Mouse (Mus musculus) forebrain, embryonic 10.5 days (tissue): Measurements from ENCODE around the gene Car15. TPM values are rescaled to one million over a fixed set of nuclear protein-coding genes. Genes with fewer than 3 reads are reported as not detected.
A peak's percentile ranks its signal among the peaks of the same experiment; 100 is the strongest.

Experiments
- DNase-seq: peaks from one replicate; pipeline ENCODE4 v3.0.0-alpha.2; 2017; ENCODE audit warnings: low spot score; ENCODE audit errors: extremely low spot score
- H3K27ac ChIP-seq: fragments of 300-500 bp; sonication (generic); 2 replicates; pipeline ENCODE4 v1.5.1; 2016; ENCODE audit warnings: mild to moderate bottlenecking
- H3K27me3 ChIP-seq: fragments of 300-500 bp; sonication (generic); 2 replicates; pipeline ENCODE4 v1.6.1; 2016; ENCODE audit warnings: mild to moderate bottlenecking; ENCODE audit not compliant: poor library complexity, severe bottlenecking
- H3K36me3 ChIP-seq: fragments of 300-500 bp; sonication (generic); replicated peaks from 2 replicates; pipeline ENCODE4 v1.6.1; 2016; ENCODE audit warnings: mild to moderate bottlenecking, moderate library complexity
- H3K4me1 ChIP-seq: fragments of 300-500 bp; sonication (generic); 2 replicates; pipeline ENCODE4 v1.6.1; 2016
- H3K4me3 ChIP-seq: fragments of 300-500 bp; sonication (generic); 2 replicates; pipeline ENCODE4 v1.5.1; 2016; ENCODE audit warnings: mild to moderate bottlenecking, moderate library complexity
- H3K9me3 ChIP-seq: fragments of 300-500 bp; sonication (generic); 2 replicates; pipeline ENCODE4 v1.6.1; 2016; ENCODE audit warnings: mild to moderate bottlenecking, moderate library complexity
- WGBS: fragments of 180-500 bp; shearing (Covaris S2); methylation state at CpG from one replicate; pipeline ENCODE4 v1.1.7; 2016; 5-methylcytosine and 5-hydroxymethylcytosine counted together
- polyA plus RNA-seq: library from polyadenylated mRNA; unstranded; fragments of >200 nt; fragmentation: Nextera tagmentation; extraction: Ambion mirVana; gene quantifications from 2 replicates; pipeline ENCODE4 v1.2.1, GENCODE M21; 2016

Car15 gene
- polyA plus RNA-seq, 1 experiment from 2014 or later = 2.7 TPM

DNA sequence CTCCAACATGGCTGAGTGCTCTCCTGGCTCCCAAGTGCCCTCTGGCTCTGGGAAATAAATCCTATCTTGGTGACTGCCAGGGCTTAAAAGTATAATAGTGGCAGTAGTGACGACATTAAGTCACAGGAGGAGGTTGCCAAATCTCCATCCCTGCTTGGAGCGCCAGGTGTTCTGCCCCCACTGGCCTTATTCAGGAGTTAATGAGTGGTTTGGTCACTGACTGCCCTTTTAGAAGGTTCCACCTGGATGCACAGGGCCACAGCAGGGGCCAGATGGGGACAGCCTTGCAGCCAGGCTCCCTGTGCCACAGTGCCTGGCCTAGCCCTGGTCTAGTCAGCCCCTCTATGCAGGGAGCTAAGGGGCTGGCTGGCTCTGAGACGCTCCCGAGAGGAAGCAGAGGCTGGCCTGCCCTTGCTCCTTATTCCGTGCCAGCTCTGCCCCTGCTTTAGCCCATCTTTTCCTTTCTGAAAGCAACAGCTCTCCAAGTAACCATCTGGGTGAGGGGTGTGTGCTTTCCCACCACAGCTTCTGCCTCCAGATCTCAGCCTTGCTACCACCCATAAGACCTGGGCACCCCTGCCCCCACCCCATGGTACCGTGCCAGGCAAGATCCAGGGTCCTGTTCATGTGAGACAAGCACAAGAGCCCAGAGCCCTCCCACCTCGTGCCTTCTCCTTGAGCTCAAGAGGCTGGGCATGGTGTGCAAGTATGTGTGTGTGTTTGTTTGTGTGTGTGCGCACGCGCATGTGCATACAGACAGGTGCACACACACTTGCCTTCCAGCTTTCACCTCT is 7.6 kb downstream of the Car15 start:
- Histone ChIP-seq H3K9me3 (no peaks in the 10 kb centered on the region), H3K4me3 (no peak overlapping the region), H3K36me3 (no peaks in the 10 kb centered on the region), H3K27me3 (peaks cover 91% of the 10 kb centered on the region), H3K4me1 (peaks cover 35% of the 10 kb centered on the region), H3K27ac (no peak overlapping the region)
- no peak for DNase-seq
- 52% methylated on average over 10 of the region's 10 CpGs for WGBS

DNA sequence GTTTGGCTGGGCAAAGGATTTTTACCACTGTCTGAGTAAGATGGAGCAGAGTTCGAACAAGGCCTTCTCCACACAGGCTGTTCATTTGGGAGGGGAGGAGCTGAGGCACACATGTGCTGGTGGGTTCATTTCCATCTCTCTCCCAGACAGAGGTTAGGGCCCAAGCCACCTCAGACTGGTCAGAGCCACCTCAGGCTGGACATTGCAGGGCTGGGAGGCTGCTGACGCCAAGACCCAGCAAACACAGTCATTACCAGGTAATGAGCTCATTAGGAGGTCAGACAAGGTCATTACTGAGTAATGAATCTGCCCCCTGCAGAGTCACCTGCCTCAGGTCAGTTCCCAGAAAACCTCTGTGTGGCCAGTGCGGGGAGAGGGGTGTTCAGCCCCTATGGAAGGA is 9.3 kb downstream of the Car15 start:
- H3K4me1 ChIP-seq = peaks cover 28% of the 10 kb centered on the region
- peaks cover 74% of the 10 kb centered on the region for H3K27me3 ChIP-seq
- no peak overlapping the region for H3K4me3 ChIP-seq
- DNase-seq = no peak
- no peaks in the 10 kb centered on the region for H3K9me3 ChIP-seq
- H3K36me3 ChIP-seq = no peaks in the 10 kb centered on the region
- H3K27ac ChIP-seq = no peak overlapping the region
- 61% methylated on average over 3 of the region's 3 CpGs for WGBS

DNA sequence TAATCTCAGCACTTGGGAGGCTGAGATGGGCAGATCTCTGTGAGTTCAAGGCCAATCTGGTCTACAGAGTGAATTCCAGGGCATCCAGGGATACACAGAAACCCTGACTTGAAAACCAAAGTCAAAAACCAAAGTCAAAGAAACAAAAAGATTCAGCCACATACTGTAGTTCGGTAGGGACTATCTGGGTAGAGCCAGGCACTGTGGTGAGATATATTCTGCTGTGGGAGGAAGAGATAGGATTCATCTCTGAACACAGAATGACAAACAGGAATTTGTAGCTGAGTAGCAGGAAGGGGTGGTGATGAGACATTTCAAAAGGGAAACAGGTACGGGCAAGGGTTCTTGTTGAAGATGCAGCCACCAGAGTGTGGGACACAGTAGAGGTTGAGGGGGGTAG is 9.9 kb downstream of the Car15 start:
- DNase-seq = no peak
- H3K36me3 ChIP-seq = no peaks in the 10 kb centered on the region
- H3K4me3 ChIP-seq = no peak overlapping the region
- 91% methylated on average over 2 of the region's 2 CpGs for WGBS
- H3K4me1 ChIP-seq = peaks cover 21% of the 10 kb centered on the region
- H3K9me3 ChIP-seq = no peaks in the 10 kb centered on the region
- no peak overlapping the region for H3K27ac ChIP-seq
- H3K27me3 ChIP-seq = peaks cover 68% of the 10 kb centered on the region

DNA sequence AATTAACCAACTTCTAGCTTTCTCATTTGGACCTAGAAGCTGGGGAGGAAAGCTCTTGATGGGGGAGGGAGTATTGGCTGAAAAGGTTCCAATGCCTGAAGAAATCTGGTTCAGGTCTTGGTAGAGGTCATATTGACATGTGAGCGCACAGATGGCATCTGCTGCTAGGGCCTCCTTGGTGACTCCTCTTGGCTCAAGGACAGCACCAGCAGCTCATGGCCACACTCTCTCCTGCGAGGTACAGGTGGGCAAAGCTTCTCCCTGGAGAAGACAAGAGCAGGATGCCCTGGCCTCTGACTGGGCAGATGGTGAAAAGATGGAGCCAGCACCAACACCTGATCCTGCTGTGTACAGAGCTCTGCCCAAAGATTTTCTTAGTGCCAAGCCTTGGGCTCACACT is 11.7 kb downstream of the Car15 start:
- WGBS = 83% methylated on average over 2 of the region's 2 CpGs
- Histone ChIP-seq H3K4me3 (no peak overlapping the region), H3K9me3 (no peaks in the 10 kb centered on the region), H3K27ac (no peak overlapping the region), H3K27me3 (peaks cover 50% of the 10 kb centered on the region), H3K4me1 (peaks cover 10% of the 10 kb centered on the region), H3K36me3 (no peaks in the 10 kb centered on the region)
- DNase-seq = no peak

DNA sequence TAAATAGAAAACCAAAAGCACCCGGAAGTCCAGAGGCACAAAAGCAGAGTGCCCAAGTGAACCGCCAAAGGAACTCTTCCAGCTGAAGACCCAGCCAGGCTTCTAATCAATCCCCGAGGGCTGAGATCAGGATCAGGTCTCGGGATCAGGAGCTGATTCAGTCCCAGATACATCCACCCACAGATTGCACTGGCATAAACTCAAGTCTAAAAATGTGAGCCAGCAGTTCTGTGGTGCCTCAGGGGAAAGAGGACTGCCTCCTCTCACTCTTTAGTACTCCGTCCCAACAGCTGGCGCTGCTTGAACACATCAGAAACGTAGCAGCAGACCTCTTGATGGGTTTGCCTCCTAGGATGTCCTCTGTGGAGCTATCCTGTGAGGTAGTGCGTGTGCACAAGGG is 21.6 kb downstream of the Car15 start:
- WGBS = 79% methylated on average over 8 of the region's 8 CpGs
- H3K27me3 ChIP-seq = peaks cover 64% of the 10 kb centered on the region

DNA sequence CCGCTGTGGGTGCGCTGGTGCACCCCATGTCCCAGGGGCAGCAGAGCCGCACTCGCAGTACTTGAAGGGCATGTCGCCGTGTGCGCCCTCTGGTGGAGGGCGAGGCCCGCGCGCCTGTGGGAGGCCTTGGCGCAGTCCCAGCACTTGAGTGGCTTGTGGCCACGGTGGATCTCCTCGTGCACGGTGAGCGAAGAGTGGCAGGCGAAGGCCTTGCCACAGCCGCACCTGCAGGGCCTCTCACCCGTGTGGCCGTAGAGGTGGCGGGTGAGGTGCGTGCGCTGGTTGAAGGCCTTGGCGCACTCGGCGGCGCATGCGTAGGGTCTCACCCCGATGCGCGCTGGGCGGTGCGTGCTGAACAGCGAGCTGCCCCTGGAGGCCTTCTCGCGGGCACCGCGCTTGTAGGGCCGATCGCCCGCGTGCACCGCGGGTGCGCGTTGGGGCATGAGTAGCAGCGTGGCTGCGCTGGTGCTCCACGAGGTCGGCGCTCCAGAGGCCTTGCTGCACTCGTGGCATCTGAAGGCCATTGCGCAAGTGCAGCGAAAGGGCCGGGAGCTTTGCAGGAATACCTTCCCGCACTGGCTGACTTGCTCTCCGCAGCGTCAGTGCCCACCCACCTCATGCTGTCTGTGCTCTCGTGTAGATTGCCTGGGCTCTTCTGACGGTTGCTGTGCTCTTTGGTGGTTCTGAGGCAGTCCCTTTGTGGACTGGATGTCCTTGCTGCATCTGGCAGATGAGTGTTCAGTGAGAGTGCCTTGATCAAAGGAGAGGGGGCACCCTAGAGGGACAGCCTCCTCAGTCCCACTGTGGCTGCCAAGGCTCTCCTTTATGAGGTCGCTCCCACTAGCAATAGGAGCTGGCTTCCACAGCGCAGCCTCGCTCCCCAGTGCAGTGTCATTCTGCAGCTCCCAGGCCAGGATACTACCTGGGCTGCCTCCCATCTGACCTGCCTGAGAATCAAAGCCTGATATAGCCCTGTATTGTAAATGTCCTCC is 22.5 kb downstream of the Car15 start:
- 1% methylated on average over 63 of the region's 63 CpGs for WGBS
- peak overlapping the region; percentile 88 for H3K27ac ChIP-seq

More for the DNA sequence above, 21.6 kb downstream of the Car15 start:
- Histone ChIP-seq H3K27ac (no peak overlapping the region), H3K9me3 (no peaks in the 10 kb centered on the region), H3K4me3 (no peak overlapping the region), H3K4me1 (peaks cover 14% of the 10 kb centered on the region), H3K36me3 (no peaks in the 10 kb centered on the region)
- DNase-seq = no peak

DNA sequence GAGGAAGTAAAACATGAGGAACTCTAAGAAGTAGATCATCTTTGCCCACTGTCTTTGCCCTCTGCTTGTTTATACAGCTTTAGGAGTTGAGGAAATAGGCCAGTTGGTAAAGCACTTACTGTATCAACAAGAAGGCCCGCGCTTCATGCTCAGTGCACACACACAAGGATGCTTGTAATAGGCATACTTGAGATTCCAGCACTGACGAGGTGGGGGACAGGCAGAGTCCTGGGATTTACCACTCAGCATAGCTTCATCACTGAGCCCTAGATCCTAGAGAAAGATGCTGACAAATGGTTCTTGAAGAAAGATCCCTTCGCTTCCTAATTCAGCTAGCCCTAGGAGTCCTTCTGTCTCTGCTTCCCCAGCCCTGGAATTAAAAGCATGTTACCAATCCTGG is 25.0 kb downstream of the Car15 start:
- no peaks in the 10 kb centered on the region for H3K9me3 ChIP-seq
- no peak overlapping the region for H3K4me3 ChIP-seq
- WGBS = 62% methylated on average over 4 of the region's 4 CpGs
- no peaks in the 10 kb centered on the region for H3K36me3 ChIP-seq
- no peak overlapping the region for H3K27ac ChIP-seq
- H3K4me1 ChIP-seq = peaks cover 33% of the 10 kb centered on the region
- DNase-seq = no peak
- H3K27me3 ChIP-seq = peaks cover 89% of the 10 kb centered on the region

More for the DNA sequence above, 22.5 kb downstream of the Car15 start:
- Histone ChIP-seq H3K4me1 (peaks cover 14% of the 10 kb centered on the region), H3K4me3 (peak overlapping the region; percentile 67), H3K36me3 (no peaks in the 10 kb centered on the region), H3K27me3 (peaks cover 68% of the 10 kb centered on the region), H3K9me3 (no peaks in the 10 kb centered on the region)
- peak; percentile 80 for DNase-seq

DNA sequence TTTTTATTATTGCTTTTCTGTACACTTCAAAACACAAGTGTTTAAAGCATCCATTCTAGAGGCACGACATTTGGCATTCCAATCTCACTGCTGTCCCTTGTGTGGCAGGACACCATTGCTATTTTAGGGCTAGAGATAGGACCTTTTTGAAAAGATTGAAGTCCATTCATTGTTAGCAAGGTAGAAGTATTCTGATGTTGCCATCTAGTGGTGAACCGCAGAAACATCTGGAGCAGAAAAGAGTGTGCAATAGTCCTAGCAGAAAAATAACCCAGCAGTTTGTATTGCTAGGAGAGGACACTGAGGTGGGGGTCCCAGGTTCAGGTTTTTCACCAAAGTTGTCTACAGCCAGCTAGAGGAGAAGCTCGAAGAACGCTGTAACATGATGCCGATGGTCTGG is 26.0 kb downstream of the Car15 start:
- H3K27me3 ChIP-seq = peaks cover 94% of the 10 kb centered on the region
- H3K9me3 ChIP-seq = no peaks in the 10 kb centered on the region
- 9% methylated on average over 5 of the region's 5 CpGs for WGBS
- DNase-seq = peak; percentile 30
- no peaks in the 10 kb centered on the region for H3K36me3 ChIP-seq
- H3K4me1 ChIP-seq = peaks cover 43% of the 10 kb centered on the region
- no peak overlapping the region for H3K27ac ChIP-seq
- no peak overlapping the region for H3K4me3 ChIP-seq

DNA sequence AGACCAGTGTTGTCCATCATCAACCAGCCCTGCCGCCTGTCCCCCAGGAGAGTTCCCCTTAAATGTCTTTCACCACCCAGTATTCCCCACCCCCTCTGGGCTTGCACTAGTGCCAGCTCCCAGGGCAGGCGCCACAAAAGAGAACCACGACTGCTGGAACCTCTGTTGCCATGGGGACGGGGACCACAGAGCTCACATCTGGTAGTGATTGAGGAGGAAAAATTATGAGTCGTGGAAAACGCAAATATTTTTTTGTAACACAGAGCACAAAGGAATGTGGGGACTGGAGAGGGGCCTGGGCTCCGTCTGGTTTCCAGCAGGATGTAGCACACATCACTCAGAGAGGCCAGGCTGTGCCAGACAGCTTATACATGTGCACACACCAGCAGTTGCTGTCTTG is 28.5 kb downstream of the Car15 start:
- 29% methylated on average over 7 of the region's 7 CpGs for WGBS
- Histone ChIP-seq H3K9me3 (no peaks in the 10 kb centered on the region), H3K4me1 (peaks cover 48% of the 10 kb centered on the region), H3K27me3 (peaks cover 94% of the 10 kb centered on the region), H3K36me3 (no peaks in the 10 kb centered on the region), H3K27ac (peak overlapping the region; percentile 64), H3K4me3 (no peak overlapping the region)
- DNase-seq = peak; percentile 44

DNA sequence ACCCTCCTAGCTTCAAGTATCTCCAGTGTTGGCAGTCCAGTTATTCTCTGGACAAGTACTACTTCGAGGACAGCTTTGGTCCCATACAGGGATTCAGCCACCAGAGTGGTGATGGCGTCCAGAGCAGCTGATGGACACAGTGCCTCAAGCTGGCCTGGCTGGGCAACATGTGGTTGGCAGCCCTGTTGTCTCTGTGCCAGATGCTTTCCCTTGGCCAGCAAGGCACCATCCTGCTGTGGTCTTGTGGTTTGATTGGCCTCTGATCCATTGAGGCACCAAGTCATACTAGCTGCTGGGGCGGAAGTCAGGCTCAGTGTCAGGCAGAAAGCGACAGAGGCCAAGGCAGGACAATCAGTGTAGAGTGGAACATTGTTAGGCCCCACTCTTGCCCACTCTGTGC is 29.0 kb downstream of the Car15 start:
- H3K4me1 ChIP-seq = peaks cover 54% of the 10 kb centered on the region
- H3K27ac ChIP-seq = peak overlapping the region; percentile 64
- no peak for DNase-seq
- peaks cover 94% of the 10 kb centered on the region for H3K27me3 ChIP-seq
- no peak overlapping the region for H3K4me3 ChIP-seq
- no peaks in the 10 kb centered on the region for H3K36me3 ChIP-seq
- 85% methylated on average over 4 of the region's 4 CpGs for WGBS
- no peaks in the 10 kb centered on the region for H3K9me3 ChIP-seq

DNA sequence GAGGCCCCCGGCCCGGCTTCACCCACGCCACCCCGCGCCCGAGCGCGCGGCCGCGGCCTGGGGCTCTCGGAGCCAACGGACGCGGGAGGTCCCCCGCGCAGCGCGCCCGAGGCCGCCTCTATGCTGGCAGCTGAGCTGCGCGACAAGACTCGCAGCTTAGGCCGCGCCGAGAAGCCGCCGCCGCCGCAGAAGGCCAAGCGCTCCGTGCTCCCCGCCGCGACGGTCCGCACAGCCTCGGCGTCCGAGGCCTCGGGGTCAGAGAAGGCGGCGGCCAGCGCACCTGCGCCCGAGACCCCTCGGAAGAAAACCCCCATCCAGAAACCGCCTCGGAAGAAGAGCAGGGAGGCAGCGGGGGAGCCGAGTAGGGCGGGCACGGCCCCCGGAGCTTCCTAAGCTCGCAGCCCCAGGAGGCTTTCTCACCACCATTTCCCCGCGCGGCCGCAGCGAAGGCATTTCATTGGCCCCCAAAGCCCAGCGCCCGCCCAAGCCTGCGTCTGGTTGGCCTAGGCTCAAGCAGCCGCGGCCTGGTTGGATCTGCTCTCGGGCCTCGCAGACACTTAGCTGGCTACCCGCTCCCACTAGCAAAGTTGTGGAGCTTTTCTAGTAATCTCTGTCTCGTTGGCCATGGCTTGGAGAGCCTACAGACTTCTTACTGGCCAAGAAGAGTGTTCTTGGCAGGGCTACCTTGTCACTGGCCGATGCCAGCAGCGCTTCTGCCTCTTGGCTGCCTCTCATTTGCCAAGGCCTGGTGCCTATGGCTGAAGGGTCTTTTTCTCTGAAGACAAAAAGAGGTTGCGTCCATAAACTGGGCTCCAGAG is 30.8 kb downstream of the Car15 start:
- H3K27me3 ChIP-seq = peaks cover 94% of the 10 kb centered on the region

DNA sequence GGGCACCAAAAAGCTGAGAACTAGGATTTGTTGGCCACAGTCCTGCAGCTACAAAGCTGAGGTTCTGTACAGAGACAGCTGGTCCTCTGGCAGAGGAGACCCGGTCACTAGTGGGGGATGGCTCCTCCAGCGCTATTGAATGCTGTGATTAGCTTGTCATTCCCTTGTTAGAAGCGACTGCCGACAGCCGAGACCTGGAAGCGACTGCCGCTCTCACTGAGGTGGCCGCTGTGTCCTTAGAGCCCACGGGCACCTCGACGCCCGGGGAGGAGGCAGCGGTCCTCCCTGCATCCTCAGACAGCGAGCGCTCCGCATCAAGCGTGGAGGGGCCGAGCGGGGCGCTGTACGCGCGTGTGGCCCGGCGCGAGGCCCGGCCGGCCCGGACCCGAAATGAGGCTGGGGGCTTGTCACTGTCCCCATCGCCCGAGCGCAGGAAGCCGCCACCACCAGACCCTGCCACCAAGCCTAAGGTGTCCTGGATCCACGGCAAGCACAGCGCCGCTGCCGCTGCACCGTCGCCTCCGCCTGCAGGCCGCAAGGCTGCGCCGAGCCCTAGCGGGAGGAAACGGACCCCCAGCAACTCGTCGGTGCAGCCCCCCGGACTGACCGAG is 31.5 kb downstream of the Car15 start:
- DNase-seq = peak; percentile 64
- H3K27me3 ChIP-seq = peaks cover 98% of the 10 kb centered on the region
- peak overlapping the region; percentile 62 for H3K4me3 ChIP-seq
- WGBS = 2% methylated on average over 50 of the region's 50 CpGs
- peaks cover 78% of the 10 kb centered on the region for H3K4me1 ChIP-seq
- no peaks in the 10 kb centered on the region for H3K9me3 ChIP-seq
- H3K27ac ChIP-seq = peak overlapping the region; percentile 86
- H3K36me3 ChIP-seq = no peaks in the 10 kb centered on the region

More for the DNA sequence above, 30.8 kb downstream of the Car15 start:
- H3K36me3 ChIP-seq = no peaks in the 10 kb centered on the region
- H3K4me3 ChIP-seq = peak overlapping the region; percentile 62
- peak overlapping the region; percentile 86 for H3K27ac ChIP-seq
- no peaks in the 10 kb centered on the region for H3K9me3 ChIP-seq
- 1% methylated on average over 73 of the region's 73 CpGs for WGBS
- DNase-seq = peak; percentile 89
- H3K4me1 ChIP-seq = peaks cover 72% of the 10 kb centered on the region
